Comparison of ENCODE assay signal across 12 mouse cellular contexts in genomic region chr8:124397321-124398065, GRCm38 (mm10). TPM values are rescaled to one million over a fixed set of nuclear protein-coding genes. Genes with fewer than 3 reads are reported as not detected.
DNase-seq lines count a peak whose midpoint lies in the region; ATAC-seq lines count a peak whose summit lies in the region.
"Had no signal": no experiment of that assay in that cellular context is flagged by ENCODE, and none has a peak within 500 bp of the region (broad histone marks: within the 10 kb centered on the region; RNA-seq: fewer than 3 reads in every experiment).

No protein-coding gene starts in this region.

- H3K4me1 ChIP-seq in hindbrain, embryonic 16.5 days (ENCODE audit: control insufficient read depth, insufficient read depth, low read depth, low read length): no peaks in the 10 kb centered on the region
- H3K4me1 ChIP-seq: limb, embryonic 12.5 days had no signal

- H3K9ac ChIP-seq in hindbrain, embryonic 16.5 days (ENCODE audit: low read depth, low read length): no peak overlapping the region
- H3K9ac ChIP-seq: embryonic facial prominence, embryonic 12.5 days; limb, embryonic 12.5 days had no signal

- DNase-seq in kidney, postnatal 4 days: peak; percentile 18 to 27
- no peak for DNase-seq in kidney, adult 18-20 months
- DNase-seq in NIH3T3 (ENCODE audit: low read depth): peak; percentile 82
- peak; percentile 78 for DNase-seq in cerebellum, adult 11 months
- peak; percentile 7 for DNase-seq in lung, postnatal 36 days
- DNase-seq in spleen, postnatal 14 days (ENCODE audit: low spot score in 2 of 2): no peak
- DNase-seq: gastrocnemius, postnatal 36 days had no signal

- no peaks in the 10 kb centered on the region for H3K9me3 ChIP-seq in hindbrain, embryonic 16.5 days (ENCODE audit: control insufficient read depth, low read length)
- H3K9me3 ChIP-seq: embryonic facial prominence, embryonic 12.5 days; limb, embryonic 12.5 days had no signal

- no peaks in the 10 kb centered on the region for H3K27me3 ChIP-seq in hindbrain, embryonic 16.5 days (replicated peaks; ENCODE audit: control insufficient read depth, insufficient read depth, low read length)
- H3K27me3 ChIP-seq: embryonic facial prominence, embryonic 12.5 days; limb, embryonic 12.5 days had no signal

- H3K4me2 ChIP-seq in hindbrain, embryonic 16.5 days (ENCODE audit: low read length): no peak overlapping the region
- H3K4me2 ChIP-seq: embryonic facial prominence, embryonic 12.5 days; limb, embryonic 12.5 days had no signal

- H3K36me3 ChIP-seq in hindbrain, embryonic 16.5 days (ENCODE audit: control insufficient read depth, insufficient read depth, low read length): no peaks in the 10 kb centered on the region
- H3K36me3 ChIP-seq: embryonic facial prominence, embryonic 12.5 days; limb, embryonic 12.5 days had no signal

- 72% methylated on average over 11 of the region's 11 CpGs for WGBS in hindbrain, embryonic 16.5 days

- ATAC-seq in megakaryocyte, adult 5-6 weeks (ENCODE audit: poor library complexity, severe bottlenecking): no peak
- no peak; the same call in 1 of the 2 replicates for ATAC-seq in hindbrain, embryonic 16.5 days
- ATAC-seq: activated CD4-positive, CD25-positive, alpha-beta regulatory T cell, adult 4 months had no signal

- no peak overlapping the region for H3K27ac ChIP-seq in hindbrain, embryonic 16.5 days (ENCODE audit: low read depth, low read length)
- H3K27ac ChIP-seq: embryonic facial prominence, embryonic 12.5 days; limb, embryonic 12.5 days had no signal

- no peak overlapping the region for H3K4me3 ChIP-seq in hindbrain, embryonic 16.5 days (ENCODE audit: low read length)
- H3K4me3 ChIP-seq: embryonic facial prominence, embryonic 12.5 days; limb, embryonic 12.5 days had no signal

RNA-seq across cellular contexts. Expression of gene Pgbd5, which starts 42.0 kb away (rescaled TPM):
- total RNA-seq in megakaryocyte, adult 5-6 weeks (2015): 0.09 TPM in 1 of 2 replicates, not detected in the other
- total RNA-seq in megakaryocyte, adult 5-6 weeks (2017): not detected in 2 replicates
- 12.8 and 13.6 TPM in 2 replicates for polyA plus RNA-seq in hindbrain, embryonic 16.5 days (2015; fragmentation: Nextera tagmentation; extraction: Ambion mirVana)
- polyA plus RNA-seq: activated CD4-positive, CD25-positive, alpha-beta regulatory T cell, adult 4 months had no signal

Comparison
In these comparisons a context has a peak if more than half of its experiments do, and no peak if none do; other contexts are left out.
1. DNase-seq: peak in kidney, postnatal 4 days (2 of 2), NIH3T3 (single experiment), cerebellum, adult 11 months (single experiment) and lung, postnatal 36 days (single experiment); none in kidney, adult 18-20 months (single experiment) and spleen, postnatal 14 days (0 of 2).